21 mouse cellular contexts compared by ENCODE assay signal in the genomic region with DNA sequence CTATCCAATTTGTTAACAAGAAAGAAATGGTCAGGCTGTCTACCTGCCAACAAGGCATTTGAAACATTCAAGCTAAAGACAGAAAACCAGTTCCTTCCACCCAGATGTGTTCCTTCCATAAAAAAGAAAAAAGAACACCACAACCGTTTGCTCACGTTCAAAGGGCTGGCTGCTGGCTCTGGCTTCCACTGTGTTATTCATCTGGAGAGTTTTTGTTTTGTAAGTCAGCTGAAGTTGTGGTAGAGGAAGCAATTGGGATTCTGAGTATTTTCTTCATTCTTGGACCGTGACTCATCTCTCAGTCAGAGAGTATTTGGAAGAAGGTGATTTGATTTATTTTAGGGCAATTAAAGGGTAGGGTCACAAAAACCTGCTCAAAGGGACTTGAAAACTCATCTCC.
DNase-seq lines count a peak whose midpoint lies in the region; ATAC-seq and TF ChIP-seq lines count a peak whose summit lies in the region.
"Had no signal": no experiment of that assay in that cellular context is flagged by ENCODE, and none has a peak within 500 bp of the region (broad histone marks: within the 10 kb centered on the region; RNA-seq: fewer than 3 reads in every experiment).

No protein-coding gene starts in this region.

- H3K79me2 ChIP-seq in C2C12 (ENCODE audit: control insufficient read depth, insufficient read depth): no peaks in the 10 kb centered on the region

- no peaks in the 10 kb centered on the region for H3K79me3 ChIP-seq in C2C12 (ENCODE audit: low read depth)

- TF ChIP-seq CTCF in C2C12 (IDR thresholded peaks at IDR 0.05; ENCODE audit: control insufficient read depth, insufficient read depth, insufficient read length): no peak
- TF ChIP-seq CTCF in bone marrow macrophage, adult 2 months (IDR thresholded peaks at IDR 0.05; ENCODE audit: low read depth, low read length): no peak

- no peak overlapping the region for H3K4me3 ChIP-seq in C2C12 (ENCODE audit: insufficient read depth, poor library complexity, severe bottlenecking)
- no peak overlapping the region for H3K4me3 ChIP-seq in bone marrow macrophage, adult 2 months (ENCODE audit: insufficient read depth, low read length)
- H3K4me3 ChIP-seq: embryonic facial prominence, embryonic 10.5 days; erythroblast, embryonic 14.5 days; forebrain, embryonic 12.5 days; heart, adult 2 months; heart, embryonic 15.5 days; hindbrain, embryonic 10.5 days; intestine, embryonic 15.5 days had no signal

- H3K27ac ChIP-seq in bone marrow macrophage, adult 2 months (ENCODE audit: insufficient read depth, low read depth, low read length): peak overlapping the region; percentile 13; the same call in 1 of the 2 replicates
- H3K27ac ChIP-seq: embryonic facial prominence, embryonic 10.5 days; forebrain, embryonic 12.5 days; heart, adult 2 months; heart, embryonic 15.5 days; hindbrain, embryonic 10.5 days; hindbrain, embryonic 14.5 days; intestine, embryonic 15.5 days had no signal

- ATAC-seq in granulocyte monocyte progenitor cell, adult 5-6 weeks (replicated peaks; ENCODE audit: poor library complexity, severe bottlenecking): no peak
- ATAC-seq: forebrain, postnatal 0 days; intestine, embryonic 15.5 days had no signal

- no peaks in the 10 kb centered on the region for H3K36me3 ChIP-seq in C2C12 (ENCODE audit: control insufficient read depth, insufficient read depth)
- H3K36me3 ChIP-seq: embryonic facial prominence, embryonic 10.5 days; forebrain, embryonic 12.5 days; heart, embryonic 15.5 days; hindbrain, embryonic 10.5 days; intestine, embryonic 15.5 days had no signal

- TF ChIP-seq POLR2A in bone marrow macrophage, adult 2 months (IDR thresholded peaks at IDR 0.05; ENCODE audit: borderline replicate concordance, low read depth, low read length): no peak

- no peak overlapping the region for H3ac ChIP-seq in C2C12 (ENCODE audit: control insufficient read depth, insufficient read length, low read depth)

- H3K4me1 ChIP-seq in bone marrow macrophage, adult 2 months (ENCODE audit: control insufficient read depth, insufficient read depth, low read length): peaks cover 55% of the 10 kb centered on the region
- H3K4me1 ChIP-seq: embryonic facial prominence, embryonic 10.5 days; forebrain, embryonic 12.5 days; heart, embryonic 15.5 days; hindbrain, embryonic 10.5 days; intestine, embryonic 15.5 days had no signal

- DNase-seq in 3134 (ENCODE audit: extremely low read depth, insufficient read length, low spot score): peak; percentile 67
- peak; percentile 30 for DNase-seq in skeletal muscle tissue, adult 2 months (ENCODE audit: low read depth, low spot score)
- no peak for DNase-seq in testis, postnatal 14 days (ENCODE audit: low spot score)
- DNase-seq: adrenal gland, postnatal 10 days; B cell, adult 2 months; cerebellum, adult 11-12 months; cerebellum, postnatal 10 days; forebrain, postnatal 0 days; gastrocnemius, postnatal 36 days; heart, adult 2 months; kidney, adult 18-20 months had no signal

- no peaks in the 10 kb centered on the region for H3K27me3 ChIP-seq in C2C12 (ENCODE audit: control insufficient read depth, insufficient read depth, insufficient read length)
- H3K27me3 ChIP-seq: forebrain, embryonic 12.5 days; heart, embryonic 15.5 days; intestine, embryonic 15.5 days had no signal

TF ChIP-seq in C2C12, 6 proteins besides CTCF, POLR2A, EP300 and RAD21:
- TF ChIP-seq FOSL1 (IDR thresholded peaks at IDR 0.05; ENCODE audit: insufficient read depth, low read length, poor library complexity, severe bottlenecking) (peak; percentile 67), MYOD1 (IDR thresholded peaks at IDR 0.05; ENCODE audit: control insufficient read depth, insufficient read length, low read depth) (no peak), MAX (IDR thresholded peaks at IDR 0.05) (peak; percentile 13)
